Mouse (Mus musculus) liver, adult 2 months (tissue): ENCODE data around the gene Mga. TPM values are rescaled to one million over a fixed set of nuclear protein-coding genes. Genes with fewer than 3 reads are reported as not detected.

ENCODE experiments used
- DNase-seq: peaks from one replicate; pipeline ENCODE4 v3.0.0-alpha.2; 2011; ENCODE audit warnings: low read depth, low spot score; ENCODE audit errors: extremely low read depth
- H3K27ac ChIP-seq: fragments of 200-500 bp; replicated peaks from 2 replicates; pipeline ENCODE4 v1.5.1; 2012; ENCODE audit warnings: low read depth, mild to moderate bottlenecking, control low read depth, inconsistent platforms, low read length; ENCODE audit not compliant: insufficient read depth
- H3K27me3 ChIP-seq: fragments of 200-500 bp; 2 replicates; pipeline ENCODE4 v1.6.1; 2012; ENCODE audit warnings: mild to moderate bottlenecking, moderate library complexity, low read length, inconsistent platforms; ENCODE audit not compliant: control insufficient read depth, insufficient read depth
- H3K36me3 ChIP-seq: fragments of 200-500 bp; 2 replicates; pipeline ENCODE4 v1.6.1; 2012; ENCODE audit warnings: low read length, inconsistent platforms; ENCODE audit not compliant: control insufficient read depth, insufficient read depth
- H3K4me1 ChIP-seq: fragments of 200-500 bp; 2 replicates; pipeline ENCODE4 v1.6.1; 2011; ENCODE audit warnings: low read length; ENCODE audit not compliant: control insufficient read depth, insufficient read depth
- H3K4me3 ChIP-seq: fragments of 200-500 bp; 2 replicates; pipeline ENCODE4 v1.5.1; 2011; ENCODE audit warnings: low read depth, mild to moderate bottlenecking, control low read depth, low read length, moderate library complexity; ENCODE audit not compliant: insufficient read depth
- H3K79me2 ChIP-seq: fragments of 200-500 bp; 2 replicates; pipeline ENCODE4 v1.6.1; 2012; ENCODE audit warnings: inconsistent platforms, mild to moderate bottlenecking, low read length, moderate library complexity; ENCODE audit not compliant: control insufficient read depth, insufficient read depth
- H3K9ac ChIP-seq: fragments of 200-500 bp; 2 replicates; pipeline ENCODE4 v1.6.1; 2012; ENCODE audit warnings: low read depth, mild to moderate bottlenecking, control low read depth, inconsistent platforms, low read length
- CTCF ChIP-seq: fragments of 200-500 bp; IDR thresholded peaks from 2 replicates; pipeline ENCODE4 v1.5.1; 2011; ENCODE audit warnings: low read depth, low read length, control low read depth
- POLR2A ChIP-seq: fragments of 200-500 bp; IDR thresholded peaks from 2 replicates; pipeline ENCODE4 v1.6.1; 2011; ENCODE audit warnings: low read length, control low read depth; ENCODE audit not compliant: insufficient read depth; ENCODE audit errors: extremely low read depth
- WGBS: fragments of 180-500 bp; shearing (Covaris S2); methylation state at CpG from one replicate; pipeline ENCODE4 v1.1.7; 2018; 5-methylcytosine and 5-hydroxymethylcytosine counted together
- polyA plus RNA-seq: library from polyadenylated mRNA; depleted of rRNA; stranded (reverse); fragments of >200 nt; gene quantifications from 2 replicates; pipeline ENCODE4 v1.2.3, GENCODE M21; 2012
- total RNA-seq: library from RNA; depleted of rRNA; stranded (reverse); fragments of >200 nt; gene quantifications from 2 replicates; pipeline ENCODE4 v1.2.3, GENCODE M21; 2014

Mga gene
- total and polyA plus RNA-seq, 2 experiments: 7.0 to 22.0 TPM

DNA sequence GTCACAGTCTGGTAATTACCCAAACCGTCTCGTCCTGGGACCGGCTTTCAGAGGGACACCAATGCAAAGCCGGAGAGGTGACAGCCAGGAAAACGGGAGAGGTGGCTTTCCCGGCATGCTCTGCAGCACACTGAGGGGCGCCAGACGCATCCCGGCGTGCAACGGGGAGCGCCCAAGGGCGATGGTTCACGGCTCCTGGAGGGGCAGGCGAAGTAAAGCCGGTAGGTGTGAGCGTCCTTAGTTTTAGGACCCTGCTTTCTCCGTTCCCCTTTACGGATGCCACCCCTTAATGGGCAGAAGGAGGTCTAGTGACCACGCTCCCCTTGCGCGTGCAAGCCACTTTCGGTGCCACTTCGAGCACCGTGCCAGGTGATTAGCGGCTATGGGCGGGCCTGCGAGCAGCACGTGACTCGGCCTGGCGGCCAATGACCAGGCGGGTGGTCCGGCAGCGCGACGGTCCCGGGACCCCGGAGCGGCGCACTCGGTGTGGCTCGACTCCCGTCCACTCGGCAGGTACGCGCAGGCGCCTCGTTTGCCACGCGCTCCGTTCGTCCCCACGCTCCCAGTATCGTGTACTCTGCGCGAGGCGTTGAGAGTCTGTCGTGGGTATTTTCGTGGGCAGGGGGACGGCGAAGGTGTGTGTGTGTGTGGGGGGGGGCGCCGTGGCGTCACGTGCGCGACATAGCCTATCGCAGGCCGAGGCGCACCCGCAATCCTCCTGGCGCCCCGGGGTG is 24.5 kb upstream of the Mga start:
- H3K4me3 ChIP-seq: peak overlapping the region; percentile 75
- H3K79me2 ChIP-seq: peaks cover 4% of the 10 kb centered on the region; the same call in 1 of the 2 replicates
- under 1% methylated on average over 73 of the region's 73 CpGs for WGBS
- TF ChIP-seq CTCF (no peak), POLR2A (0 out of 2 replicates have a peak, but pooled peaks have one; percentile 22)
- H3K36me3 ChIP-seq: no peaks in the 10 kb centered on the region
- H3K4me1 ChIP-seq: no peaks in the 10 kb centered on the region; the same call in 1 of the 2 replicates
- peak overlapping the region; percentile 66 for H3K27ac ChIP-seq
- peak overlapping the region; percentile 80 for H3K9ac ChIP-seq
- peak; percentile 71 for DNase-seq
- no peaks in the 10 kb centered on the region for H3K27me3 ChIP-seq

DNA sequence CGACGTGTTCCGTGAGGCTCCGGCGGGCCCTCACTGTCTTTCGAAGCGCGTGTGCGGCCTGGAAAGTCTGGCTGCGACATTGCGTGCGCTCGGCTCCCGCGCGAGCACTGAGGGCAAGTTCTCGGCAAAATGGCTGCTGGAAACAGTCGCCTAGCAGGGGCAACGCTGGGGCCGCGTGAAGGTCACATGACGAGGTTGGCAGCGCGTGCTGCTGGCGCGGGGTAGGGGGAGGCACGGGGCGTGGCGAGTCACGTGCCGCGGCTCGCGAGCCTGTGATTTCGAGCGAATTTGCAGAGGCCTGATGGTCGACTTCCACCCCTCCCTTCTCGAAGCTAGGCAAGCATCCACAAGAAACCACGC is 23.9 kb upstream of the Mga start:
- Histone ChIP-seq H3K4me1 (no peaks in the 10 kb centered on the region; the same call in 1 of the 2 replicates), H3K27ac (peak overlapping the region; percentile 66)
- peak; percentile 73 for DNase-seq

DNA sequence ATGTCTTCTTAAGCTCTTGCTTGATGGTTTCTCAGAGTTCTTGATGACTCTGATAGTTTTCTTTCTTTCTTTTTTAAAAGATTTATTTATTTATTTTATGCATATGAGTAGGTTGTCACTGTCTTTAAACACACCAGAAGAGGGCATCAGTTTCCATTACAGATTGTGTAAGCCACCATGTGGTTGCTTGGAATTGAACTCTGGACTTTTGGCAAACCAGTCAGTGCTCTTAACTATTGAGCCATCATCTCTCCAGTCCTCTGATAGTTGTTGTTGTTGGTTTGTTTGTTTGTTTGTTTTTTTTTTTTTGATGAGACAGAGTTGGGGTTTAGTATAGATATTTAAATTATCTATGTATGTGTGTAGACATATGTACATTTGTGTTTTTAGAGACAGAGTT is 21.0 kb upstream of the Mga start:
- Histone ChIP-seq H3K4me1 (no peaks in the 10 kb centered on the region; the same call in 1 of the 2 replicates), H3K27me3 (no peaks in the 10 kb centered on the region), H3K27ac (no peak overlapping the region), H3K9ac (no peak overlapping the region), H3K4me3 (no peak overlapping the region), H3K36me3 (no peaks in the 10 kb centered on the region), H3K79me2 (peaks cover 19% of the 10 kb centered on the region)
- DNase-seq: peak; percentile 92
- no peak for TF ChIP-seq POLR2A
- 0 out of 2 replicates have a peak, but pooled peaks have one; percentile 13 for TF ChIP-seq CTCF

More for the DNA sequence above, 23.9 kb upstream of the Mga start:
- Histone ChIP-seq H3K9ac (peak overlapping the region; percentile 80), H3K4me3 (peak overlapping the region; percentile 75), H3K79me2 (peaks cover 7% of the 10 kb centered on the region; the same call in 1 of the 2 replicates), H3K36me3 (no peaks in the 10 kb centered on the region), H3K27me3 (no peaks in the 10 kb centered on the region)
- 0 out of 2 replicates have a peak, but pooled peaks have one; percentile 13 for TF ChIP-seq POLR2A
- no peak for TF ChIP-seq CTCF
- 1% methylated on average over 39 of the region's 39 CpGs for WGBS

DNA sequence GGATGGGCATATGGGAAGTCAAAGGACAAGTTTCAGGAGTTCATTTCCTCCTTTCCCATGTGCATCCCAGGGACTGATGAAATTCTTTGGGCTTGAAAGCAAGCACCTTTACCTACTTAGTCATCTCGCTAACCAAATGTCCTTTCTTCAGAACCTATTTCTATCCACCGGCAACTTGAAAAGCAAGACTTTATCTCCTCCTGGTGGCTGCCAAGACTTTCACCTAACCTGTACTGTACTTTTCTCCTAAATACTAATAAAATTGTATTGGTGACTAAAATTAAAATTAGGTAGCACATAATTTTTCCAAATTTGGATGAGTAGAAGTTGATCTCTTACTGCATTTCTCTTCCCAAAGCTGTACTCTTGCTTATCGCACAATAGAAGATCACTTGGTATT is 9.8 kb upstream of the Mga start:
- Histone ChIP-seq H3K36me3 (no peaks in the 10 kb centered on the region), H3K27ac (no peak overlapping the region), H3K79me2 (peaks cover 13% of the 10 kb centered on the region; the same call in 1 of the 2 replicates), H3K4me1 (peaks cover 1% of the 10 kb centered on the region; the same call in 1 of the 2 replicates), H3K4me3 (no peak overlapping the region), H3K9ac (no peak overlapping the region), H3K27me3 (no peaks in the 10 kb centered on the region)
- WGBS: 97% methylated on average over 3 of the region's 3 CpGs
- no peak for DNase-seq
- TF ChIP-seq CTCF (no peak), POLR2A (no peak)

DNA sequence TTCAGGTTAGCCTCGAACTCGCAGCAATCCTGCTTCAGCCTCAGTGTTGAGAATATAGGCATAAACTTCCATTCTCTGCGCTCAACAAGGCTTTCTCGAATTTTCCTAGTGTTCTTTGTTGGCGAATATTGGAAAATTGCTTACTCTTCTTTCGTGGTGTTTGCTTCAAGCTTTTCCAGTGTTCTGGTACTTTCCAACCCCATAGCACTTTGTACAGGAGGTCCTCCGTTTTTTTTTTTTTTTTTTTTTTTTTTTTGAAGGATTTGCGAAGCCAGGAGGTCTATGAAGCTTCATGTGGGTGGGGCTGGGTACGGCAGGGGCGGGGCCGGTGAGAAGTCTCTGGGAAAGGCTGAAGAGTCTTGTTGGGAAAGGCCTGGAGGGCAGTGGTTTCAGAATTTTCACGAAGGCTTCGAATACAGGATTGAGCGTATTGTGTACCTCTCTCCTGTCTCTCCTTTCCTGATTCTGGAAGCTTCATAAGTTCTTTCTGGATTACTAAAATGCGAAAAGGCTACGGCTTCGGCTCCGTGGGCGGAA is 407 bp upstream of the Mga start:
- H3K9ac ChIP-seq: no peak overlapping the region
- H3K27ac ChIP-seq: no peak overlapping the region
- 26% methylated on average over 19 of the region's 19 CpGs for WGBS
- H3K4me1 ChIP-seq: peaks cover 7% of the 10 kb centered on the region
- peaks cover 3% of the 10 kb centered on the region; the same call in 1 of the 2 replicates for H3K79me2 ChIP-seq
- no peaks in the 10 kb centered on the region for H3K27me3 ChIP-seq
- peak overlapping the region; percentile 55 for H3K4me3 ChIP-seq
- no peak for DNase-seq
- no peaks in the 10 kb centered on the region for H3K36me3 ChIP-seq
- no peak for TF ChIP-seq CTCF
- no peak for TF ChIP-seq POLR2A
